Mouse (Mus musculus) B cell, adult 2 months (primary cell): Measurements from ENCODE around the gene Maff.

Experiments
- DNase-seq, 2 experiments: peaks; one replicate each; pipeline ENCODE4 v3.0.0; 2022

The Maff gene

DNA sequence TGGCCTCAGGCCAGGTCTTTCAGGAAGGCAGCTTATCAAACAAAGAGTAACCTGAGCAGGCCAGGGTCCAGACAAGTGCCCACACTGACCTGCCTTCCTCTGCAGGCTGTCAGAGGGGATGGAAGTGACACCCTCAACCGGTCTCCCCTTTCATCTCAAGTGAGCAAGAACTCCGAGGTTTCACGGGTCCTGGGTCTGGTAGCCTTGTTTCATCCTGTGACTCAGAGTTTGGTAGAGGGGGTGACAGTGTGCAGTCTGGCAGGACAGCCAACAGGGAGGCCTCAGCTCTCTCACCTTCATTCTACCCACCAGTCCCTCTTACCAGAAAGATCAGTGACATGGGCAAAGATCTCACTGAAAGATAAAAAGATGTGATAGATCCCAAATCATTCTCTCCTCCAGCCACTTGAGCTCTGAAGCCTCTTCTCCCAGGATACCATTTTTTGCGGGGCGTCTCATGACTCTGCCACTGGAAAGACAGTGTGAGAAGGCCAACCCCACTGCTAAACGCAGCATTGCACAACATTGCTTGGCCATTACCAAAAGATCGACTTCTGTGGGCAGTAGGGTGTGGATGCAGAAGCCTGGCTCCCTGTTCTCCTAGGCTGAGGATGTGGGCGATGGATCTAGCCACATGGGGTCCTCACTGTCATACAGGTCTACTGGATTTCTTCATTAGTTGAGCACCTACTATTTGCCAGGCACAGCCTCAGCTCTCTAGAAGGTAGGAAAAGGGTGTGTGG, at the start of gene Maff:
Gene Maff, plus strand, starts transcription at position 571 of the 743 bp plus-strand sequence.
- DNase-seq, result no peak

DNA sequence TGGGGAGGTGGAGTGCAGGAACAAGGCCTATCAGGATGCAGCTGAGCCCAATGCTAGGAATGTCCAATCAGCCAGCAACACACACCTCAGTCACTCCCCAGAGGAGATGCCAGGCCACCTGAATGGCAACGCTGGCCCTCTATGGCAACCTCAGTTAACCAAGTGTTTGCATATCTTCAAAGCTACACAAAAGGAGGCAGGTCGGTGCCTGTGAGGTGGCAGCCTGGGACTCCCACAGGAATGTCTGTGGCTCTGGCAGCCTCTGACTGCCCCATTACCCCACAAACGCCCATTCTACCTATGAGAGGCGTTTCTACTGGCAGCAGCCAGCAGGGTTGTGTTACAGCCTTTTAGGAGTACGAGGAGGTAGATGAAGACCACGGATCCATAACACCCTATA, 47.9 kb upstream of the Maff start:
- no peak for DNase-seq

- no peak for DNase-seq
These were observed 46.8 kb upstream of the Maff start for GRCm38 (mm10) chr15:79299563-79300155.

- no peak for DNase-seq
These were observed 42.7 kb upstream of the Maff start for GRCm38 (mm10) chr15:79303725-79304124.

- DNase-seq, result no peak
These were observed 41.6 kb upstream of the Maff start for GRCm38 (mm10) chr15:79304832-79305231.

DNA sequence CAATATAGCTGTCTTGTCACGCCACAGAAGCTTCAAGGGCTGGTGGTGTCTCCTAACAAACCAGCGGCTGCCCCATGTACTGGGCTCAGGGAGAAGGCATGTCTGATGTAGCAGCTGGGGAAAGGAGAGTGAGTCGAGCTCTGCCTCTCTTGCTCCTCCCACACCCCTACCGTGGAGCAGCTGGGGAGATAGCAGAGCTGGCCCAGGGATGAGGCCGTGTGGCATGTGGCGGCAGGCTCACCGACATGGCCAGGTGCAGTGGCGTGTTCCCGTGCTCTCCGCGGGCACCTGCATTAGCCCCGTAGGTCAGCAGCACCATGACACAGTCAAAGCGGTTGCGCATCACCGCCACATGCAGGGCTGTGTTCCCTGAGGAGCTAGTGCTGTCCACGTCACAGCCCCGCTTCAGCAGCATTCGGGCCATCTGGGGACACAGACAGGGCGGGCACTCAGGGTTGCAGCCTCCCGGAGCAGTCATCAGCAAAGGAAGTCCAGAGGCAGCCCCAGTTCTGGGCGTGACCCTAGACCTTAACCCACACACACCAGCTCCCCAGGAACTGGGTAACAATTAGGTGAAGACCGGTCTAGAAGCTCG, 40.3 kb upstream of the Maff start:
- DNase-seq, result no peak

- no peak for DNase-seq
These were observed 38.6 kb upstream of the Maff start for GRCm38 (mm10) chr15:79307861-79308260.

GRCm38 (mm10) chr15:79313848-79314369, 32.5 kb upstream of the Maff start:
- DNase-seq, result no peak

GRCm38 (mm10) chr15:79321733-79322190, 24.7 kb upstream of the Maff start:
- DNase-seq, result no peak

- DNase-seq, result peak in 1 of 2 experiments; percentile 34
These were observed 24.0 kb upstream of the Maff start for GRCm38 (mm10) chr15:79322281-79322990.

DNA sequence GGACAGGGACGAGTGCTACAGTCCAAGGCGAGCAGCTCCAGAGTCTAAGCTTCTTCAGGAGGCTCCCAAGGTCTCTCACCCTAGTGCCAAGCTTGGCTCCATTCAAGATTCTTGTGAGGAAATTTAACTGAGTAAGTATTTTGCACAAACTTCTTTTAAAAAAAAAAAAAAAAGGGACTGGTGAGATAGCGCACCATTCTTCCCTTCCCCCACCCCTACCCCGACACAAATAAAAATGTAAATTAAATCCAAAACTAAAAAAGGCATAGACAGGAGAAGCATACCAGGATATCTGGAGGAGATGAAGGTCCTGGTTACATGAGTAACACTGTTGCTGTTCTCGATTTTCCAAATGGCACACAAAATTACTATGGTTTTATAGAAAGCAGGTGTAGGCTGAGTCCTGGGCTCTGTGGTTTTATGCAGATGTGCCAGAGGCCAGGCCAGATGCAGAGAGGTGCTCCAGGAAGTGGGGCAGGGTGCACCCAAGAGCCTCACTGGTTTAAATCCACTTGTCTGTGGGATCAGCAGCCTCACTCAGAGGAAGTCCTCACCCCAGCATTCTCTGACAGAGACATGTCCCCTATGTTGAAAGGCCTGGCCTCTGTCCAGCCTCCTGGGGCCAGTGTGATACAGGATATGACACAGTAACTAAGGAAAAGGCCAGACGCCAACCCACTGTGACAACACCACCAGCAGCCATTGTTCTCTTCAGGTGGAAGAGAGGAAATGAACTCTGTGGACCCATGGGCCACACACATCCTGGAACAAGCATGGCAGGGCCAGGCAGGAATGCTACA, 23.2 kb upstream of the Maff start:
- DNase-seq, result peak in 1 of 2 experiments; percentile 40

GRCm38 (mm10) chr15:79323791-79324155, 22.6 kb upstream of the Maff start:
- DNase-seq, result no peak

GRCm38 (mm10) chr15:79324373-79324772, 22.0 kb upstream of the Maff start:
- DNase-seq, result no peak

DNA sequence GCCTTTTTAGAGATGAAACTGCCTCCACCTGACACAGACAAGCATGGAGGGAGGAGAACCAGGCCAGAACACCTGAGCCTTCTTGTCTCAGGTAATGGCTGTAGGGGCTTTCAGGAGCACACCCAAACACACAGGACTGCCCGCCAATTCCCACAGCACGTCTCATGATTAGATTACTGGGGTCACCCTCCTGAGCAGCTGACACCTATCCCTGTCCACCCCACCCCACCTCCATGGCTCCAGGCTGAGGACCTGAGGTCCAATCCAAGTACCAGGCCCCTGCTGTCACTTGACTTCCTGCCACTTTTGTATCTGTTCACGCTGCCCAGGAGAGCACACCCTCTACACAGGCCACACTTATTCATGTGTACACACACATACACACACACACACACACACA, 20.7 kb upstream of the Maff start:
- no peak for DNase-seq

- peak in 1 of 2 experiments; percentile 17 for DNase-seq
These were observed 20.2 kb upstream of the Maff start for GRCm38 (mm10) chr15:79326264-79326663.

GRCm38 (mm10) chr15:79326971-79327961, 19.2 kb upstream of the Maff start:
- DNase-seq, result peak; percentile 54 to 61

DNA sequence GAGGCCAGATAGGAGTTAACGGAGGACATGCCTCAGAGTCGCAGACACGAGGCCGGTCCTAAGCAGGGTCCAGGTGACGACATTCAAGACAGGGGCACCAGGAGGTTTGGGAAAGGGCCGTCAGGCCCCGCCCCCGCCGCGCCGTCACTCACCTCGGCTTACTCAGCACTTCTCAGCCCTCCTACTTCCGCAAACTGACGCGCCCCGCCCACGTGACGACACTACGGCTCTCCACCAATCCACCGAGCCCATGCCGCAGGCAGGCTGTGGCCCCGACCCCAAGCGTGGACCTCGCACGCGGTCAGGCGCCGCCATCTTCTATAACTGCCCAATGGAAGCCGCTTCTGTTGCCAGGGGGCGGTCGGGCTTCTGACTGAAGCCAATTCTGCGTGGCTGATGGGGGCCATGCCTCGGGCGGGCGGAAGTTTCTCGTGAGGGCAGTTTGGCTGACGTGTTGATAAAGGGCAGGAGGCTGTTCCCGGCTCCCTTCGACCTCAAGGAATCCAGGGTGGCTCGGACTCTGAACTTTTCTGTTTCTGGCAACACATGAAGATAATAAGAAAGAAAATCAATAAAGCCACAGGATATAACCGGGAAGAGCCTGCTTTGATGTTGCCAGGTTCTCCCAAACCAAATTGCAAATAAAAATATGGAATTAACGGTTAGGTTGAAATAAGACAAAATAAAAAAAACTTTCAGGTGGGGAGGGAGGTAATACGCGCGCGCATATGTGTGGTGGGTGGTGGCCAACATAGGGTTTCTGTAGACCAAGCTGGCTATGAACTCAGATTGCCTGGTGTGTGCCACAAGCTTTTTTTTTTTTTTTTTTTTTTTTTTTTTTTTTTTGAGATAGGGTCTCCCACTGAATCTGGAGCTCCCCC, 18.1 kb upstream of the Maff start, which contains the start of gene Pla2g6:
Gene Pla2g6, minus strand, starts transcription at position 333 of the 881 bp plus-strand sequence.
- peak; percentile 98 for DNase-seq

DNA sequence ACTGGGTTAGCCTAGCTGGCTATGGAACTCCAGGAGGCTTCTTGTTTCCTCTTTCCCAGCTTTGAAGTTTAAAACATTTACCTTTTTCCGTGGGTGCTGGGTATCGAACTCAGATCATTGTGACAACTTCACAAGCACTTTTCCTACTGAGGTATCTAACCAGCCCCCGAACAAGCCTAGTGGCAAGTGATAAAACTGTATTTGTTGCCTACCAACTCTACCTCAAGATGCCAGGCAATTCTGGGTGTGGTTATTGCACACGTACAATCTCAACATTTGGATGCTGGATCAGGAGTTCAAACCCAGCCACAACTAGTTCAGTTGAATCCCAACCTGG, 17.5 kb upstream of the Maff start:
- DNase-seq, result no peak

DNA sequence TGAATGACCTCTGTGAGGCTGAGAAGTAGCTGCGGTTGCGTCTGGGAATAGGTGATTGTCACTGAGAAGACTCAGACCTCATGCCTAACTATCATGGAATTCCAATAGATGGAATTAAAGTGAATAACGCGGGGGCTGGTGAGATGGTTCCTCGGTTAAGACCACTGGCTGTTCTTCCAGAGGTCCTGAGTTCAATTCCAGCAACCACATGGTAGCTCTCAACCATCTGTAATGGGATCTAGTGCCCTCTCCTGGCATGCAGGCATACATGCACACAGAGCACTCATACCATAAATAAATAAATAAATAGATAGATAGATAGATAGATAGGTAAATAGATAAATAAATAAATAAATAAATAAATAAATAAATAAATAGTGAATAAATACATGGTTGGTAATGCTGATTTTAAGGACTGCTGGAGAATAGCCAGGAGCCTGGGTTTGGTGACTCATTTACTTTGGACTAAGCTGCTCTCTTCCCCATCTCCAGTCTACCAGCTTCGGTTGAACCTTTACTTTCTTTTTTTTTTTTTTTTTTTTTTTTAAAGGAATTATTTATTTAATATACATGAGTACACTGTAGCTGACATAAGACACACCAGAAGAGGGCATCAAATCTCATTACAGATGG, 17.0 kb upstream of the Maff start:
- DNase-seq, result peak in 1 of 2 experiments; percentile 17

- peak in 1 of 2 experiments; percentile 13 for DNase-seq
These were observed 16.4 kb upstream of the Maff start for GRCm38 (mm10) chr15:79329979-79330363.
